Mouse (Mus musculus): ENCODE measurements around the gene Nacc2. TPM values are rescaled to one million over a fixed set of nuclear protein-coding genes. Genes with fewer than 3 reads are reported as not detected.

Nacc2 gene
- polyA plus RNA-seq, 1 experiment from 2014 or later = 6.5 TPM

DNA sequence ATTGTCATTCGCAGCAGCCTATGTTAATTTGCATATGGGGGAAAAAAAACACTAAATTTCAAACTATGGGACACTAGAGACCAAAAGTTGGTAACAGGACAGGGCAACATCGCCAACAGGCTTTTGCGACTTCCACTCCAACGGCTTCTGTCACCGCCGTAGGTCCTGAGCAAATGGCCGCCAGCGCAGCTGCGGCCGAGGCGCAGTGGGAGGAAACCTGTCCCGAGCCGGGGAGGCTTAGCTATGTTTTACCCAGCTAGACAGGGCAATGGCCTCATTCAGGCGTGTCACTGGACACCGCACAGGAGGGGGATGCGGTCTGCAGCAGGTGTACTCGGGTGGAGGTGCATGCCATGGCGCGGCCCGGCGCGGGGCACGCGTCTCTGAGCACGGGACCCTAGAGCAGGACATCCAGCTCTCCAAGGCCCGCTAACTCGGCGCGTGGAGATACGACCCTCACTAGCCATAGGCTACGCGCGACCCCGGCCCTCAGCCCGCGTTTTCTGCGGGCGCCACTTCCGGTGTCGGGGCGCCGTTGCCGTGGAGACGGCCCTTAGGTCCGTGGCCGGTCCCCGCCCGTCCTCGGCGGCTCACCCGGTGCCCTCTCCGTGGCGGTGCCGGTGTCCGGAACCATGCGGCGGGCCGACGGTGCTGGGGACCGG is 16.7 kb upstream of the Nacc2 start:
- Histone ChIP-seq H3K36me3 (peaks cover 15% of the 10 kb centered on the region), H3K4me1 (replicated peaks) (peaks cover 30% of the 10 kb centered on the region), H3K9ac (peak overlapping the region; percentile 87), H3K4me3 (peak overlapping the region; percentile 81), H3K9me3 (replicated peaks) (no peaks in the 10 kb centered on the region), H3K27ac (ENCODE audit: poor library complexity, severe bottlenecking) (peak overlapping the region; percentile 92), H3K27me3 (replicated peaks) (no peaks in the 10 kb centered on the region), H3K4me2 (peak overlapping the region; percentile 75)
- WGBS = under 1% methylated on average over 57 of the region's 60 CpGs
- ATAC-seq (ENCODE audit: insufficient number of reproducible peaks, low FRiP score) = peak; percentile 78

DNA sequence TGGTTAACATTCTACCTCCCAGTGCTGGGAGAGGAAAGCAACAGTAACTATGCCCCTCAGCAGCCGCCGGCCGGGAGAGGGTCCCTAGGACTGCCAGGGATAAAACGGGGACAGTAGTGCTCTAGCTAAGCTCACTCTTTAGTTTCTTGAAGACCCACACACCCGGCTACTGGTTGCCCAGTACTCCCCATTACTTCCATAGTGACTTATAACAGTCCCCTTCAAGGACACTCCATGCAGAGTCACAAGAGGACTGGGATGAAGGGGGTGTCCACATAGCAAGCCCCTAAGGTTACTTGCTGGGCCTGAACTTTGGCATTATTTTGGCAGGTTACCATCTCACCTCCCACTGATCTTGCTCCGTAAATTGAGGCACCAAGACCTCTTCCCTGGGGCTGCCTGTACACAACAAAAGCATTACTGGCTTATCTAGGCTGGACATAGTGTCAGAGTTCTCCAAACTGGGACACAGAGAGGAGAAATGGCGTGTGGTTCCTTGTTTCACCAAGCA is 16.1 kb upstream of the Nacc2 start:
- no peak for ATAC-seq (ENCODE audit: insufficient number of reproducible peaks, low FRiP score)
- H3K4me1 ChIP-seq (replicated peaks) = peaks cover 30% of the 10 kb centered on the region
- 53% methylated on average over 7 of the region's 7 CpGs for WGBS
- H3K36me3 ChIP-seq = peaks cover 15% of the 10 kb centered on the region
- peak overlapping the region; percentile 92; the same call in 1 of the 2 replicates for H3K27ac ChIP-seq (ENCODE audit: poor library complexity, severe bottlenecking)
- no peaks in the 10 kb centered on the region for H3K27me3 ChIP-seq (replicated peaks)
- H3K4me2 ChIP-seq = peak overlapping the region; percentile 75
- peak overlapping the region; percentile 87 for H3K9ac ChIP-seq
- H3K4me3 ChIP-seq = peak overlapping the region; percentile 81
- H3K9me3 ChIP-seq (replicated peaks) = no peaks in the 10 kb centered on the region

DNA sequence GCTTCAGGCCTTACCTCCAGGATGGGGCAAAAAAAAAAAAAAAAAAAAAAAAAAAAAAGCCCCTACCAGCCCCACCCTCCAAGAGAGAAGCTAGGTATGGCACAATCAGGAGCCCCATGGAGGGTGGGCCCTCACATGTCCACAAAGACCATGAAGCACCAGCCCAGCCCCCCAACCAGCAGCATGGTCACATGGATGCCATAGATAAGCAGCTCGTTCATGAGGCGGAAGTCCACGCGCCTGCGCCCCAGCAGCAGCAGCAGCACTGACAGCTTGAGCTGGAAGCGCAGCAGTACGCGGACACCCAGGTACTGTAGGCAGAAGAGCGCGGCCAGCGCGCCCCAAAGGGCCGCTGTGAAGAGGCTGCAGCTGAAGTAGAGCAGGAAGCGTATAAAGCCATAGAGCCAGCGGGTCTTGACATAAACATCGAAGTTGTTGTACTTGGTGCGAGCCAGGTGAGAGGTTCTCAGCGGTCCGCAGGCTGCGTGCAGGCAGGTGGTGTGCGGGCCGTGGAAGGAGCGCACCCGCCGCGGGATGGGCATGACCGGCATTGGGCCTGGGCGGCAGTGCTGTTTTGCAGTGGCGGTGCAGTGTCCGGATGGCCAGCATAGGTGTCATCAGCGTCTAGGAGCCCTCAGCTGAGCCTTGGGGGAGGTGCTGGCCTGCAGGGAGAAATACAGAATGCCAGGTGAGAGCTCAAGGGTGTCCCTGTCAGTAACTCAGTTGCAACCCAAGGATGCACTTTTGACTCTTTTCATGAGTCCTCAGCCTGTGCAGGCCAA is 15.4 kb upstream of the Nacc2 start:
- peaks cover 35% of the 10 kb centered on the region for H3K4me1 ChIP-seq (replicated peaks)
- H3K27me3 ChIP-seq (replicated peaks) = no peaks in the 10 kb centered on the region
- 55% methylated on average over 31 of the region's 31 CpGs for WGBS
- no peak overlapping the region for H3K27ac ChIP-seq (ENCODE audit: poor library complexity, severe bottlenecking)
- H3K36me3 ChIP-seq = peaks cover 15% of the 10 kb centered on the region
- peak overlapping the region; percentile 75 for H3K4me2 ChIP-seq
- no peaks in the 10 kb centered on the region for H3K9me3 ChIP-seq (replicated peaks)
- 0 out of 2 replicates have a peak, but pooled peaks have one; percentile 10 for ATAC-seq (ENCODE audit: insufficient number of reproducible peaks, low FRiP score)
- H3K4me3 ChIP-seq = peak overlapping the region; percentile 81
- peak overlapping the region; percentile 87 for H3K9ac ChIP-seq

DNA sequence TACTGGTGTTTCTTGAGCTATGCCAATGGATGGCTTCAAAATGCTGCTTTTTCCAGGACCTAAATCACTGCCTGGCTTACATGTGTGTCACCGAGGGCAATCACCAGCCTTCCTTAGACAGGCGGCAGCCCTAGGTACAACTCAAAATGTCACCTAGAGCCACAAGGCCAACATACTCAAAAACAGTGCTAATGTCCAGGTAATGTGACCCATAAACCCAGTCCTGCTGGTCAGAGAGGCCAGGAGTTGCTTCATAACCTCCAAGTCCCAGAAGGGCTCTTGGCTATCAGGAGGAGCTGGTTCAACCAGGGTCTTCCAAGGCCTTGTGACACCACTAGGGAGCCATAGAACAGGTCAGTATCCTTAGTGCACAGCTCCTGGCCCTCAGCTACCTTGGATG is 11.6 kb upstream of the Nacc2 start:
- ATAC-seq (ENCODE audit: insufficient number of reproducible peaks, low FRiP score) = no peak
- H3K9ac ChIP-seq = no peak overlapping the region

DNA sequence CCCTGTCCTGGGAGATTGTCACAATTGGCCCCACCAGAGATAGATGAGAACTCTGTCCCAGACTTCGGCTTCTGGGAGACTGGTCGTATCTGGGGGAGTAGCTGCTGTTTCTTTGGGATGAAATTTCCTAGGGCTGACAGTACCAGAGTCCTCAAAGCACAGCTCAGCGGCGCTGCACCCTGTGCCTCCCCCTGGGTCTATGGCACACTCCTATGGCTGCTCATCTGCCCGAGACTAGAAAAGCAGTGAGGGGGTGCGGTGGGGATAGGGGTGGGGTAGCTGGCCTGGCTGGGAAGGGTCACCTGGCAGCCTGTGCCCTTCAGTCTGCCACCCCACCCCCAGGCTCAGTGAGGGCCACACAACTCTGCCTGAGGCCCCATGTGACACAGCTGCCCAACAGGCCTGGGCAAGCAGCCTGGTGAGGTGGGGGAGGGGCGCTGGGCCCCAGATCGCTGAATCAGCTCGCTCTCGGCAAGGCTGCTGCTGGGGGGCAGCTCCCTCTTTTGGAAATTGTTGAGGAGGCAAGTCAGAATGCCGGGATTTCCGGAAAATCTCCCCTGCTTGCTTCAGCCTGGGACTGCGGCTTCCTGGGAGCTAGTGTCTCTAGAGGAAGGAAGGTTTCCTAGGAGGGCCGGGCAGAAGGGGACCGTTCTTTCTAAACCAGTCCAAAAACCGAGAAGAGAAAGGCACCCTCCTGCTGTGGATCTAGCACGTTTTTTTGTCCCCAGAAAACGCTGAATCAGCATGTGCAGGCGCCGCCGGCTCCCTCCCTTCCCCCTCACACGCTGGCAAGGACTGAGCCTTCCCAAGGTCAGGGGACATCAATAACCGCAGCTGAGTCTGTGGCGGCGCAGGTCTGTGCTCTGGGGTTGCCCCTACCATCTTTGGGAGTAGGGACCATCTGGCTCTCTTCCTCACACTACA is 9.9 kb upstream of the Nacc2 start:
- Histone ChIP-seq H3K36me3 (peaks cover 8% of the 10 kb centered on the region), H3K9me3 (replicated peaks) (no peaks in the 10 kb centered on the region), H3K27me3 (replicated peaks) (no peaks in the 10 kb centered on the region), H3K27ac (ENCODE audit: poor library complexity, severe bottlenecking) (peak overlapping the region; percentile 86), H3K9ac (peak overlapping the region; percentile 68), H3K4me2 (peak overlapping the region; percentile 76), H3K4me1 (replicated peaks) (peaks cover 28% of the 10 kb centered on the region), H3K4me3 (peak overlapping the region; percentile 39)
- ATAC-seq (ENCODE audit: insufficient number of reproducible peaks, low FRiP score) = peak; percentile 80
- 4% methylated on average over 25 of the region's 25 CpGs for WGBS

More for the DNA sequence above, 11.6 kb upstream of the Nacc2 start:
- Histone ChIP-seq H3K9me3 (replicated peaks) (no peaks in the 10 kb centered on the region), H3K27ac (ENCODE audit: poor library complexity, severe bottlenecking) (no peak overlapping the region), H3K4me3 (no peak overlapping the region), H3K36me3 (peaks cover 15% of the 10 kb centered on the region), H3K27me3 (replicated peaks) (no peaks in the 10 kb centered on the region), H3K4me2 (no peak overlapping the region), H3K4me1 (replicated peaks) (peaks cover 44% of the 10 kb centered on the region)
- WGBS = 91% methylated on average over 2 of the region's 2 CpGs

DNA sequence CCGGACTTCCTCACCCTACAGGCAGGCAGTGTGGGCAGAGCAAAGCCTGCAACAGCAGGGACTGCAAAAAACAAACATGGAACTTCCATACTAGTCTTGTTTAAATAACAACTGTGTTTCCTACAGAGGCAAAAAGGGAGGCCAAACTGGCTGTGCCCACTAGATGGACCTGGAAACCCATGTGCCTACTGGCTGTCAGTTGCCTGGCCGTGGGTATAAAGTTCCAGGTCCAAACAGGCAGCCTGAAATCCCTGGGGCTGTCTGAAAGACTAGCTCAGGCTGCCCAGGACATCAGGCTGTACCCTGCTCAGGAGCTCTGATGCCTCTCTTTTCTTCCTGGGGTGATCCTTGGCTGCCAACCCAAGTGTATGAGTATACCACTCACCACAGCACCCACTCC is 8.3 kb upstream of the Nacc2 start:
- Histone ChIP-seq H3K4me2 (no peak overlapping the region), H3K27me3 (replicated peaks) (no peaks in the 10 kb centered on the region), H3K4me1 (replicated peaks) (peaks cover 20% of the 10 kb centered on the region), H3K4me3 (no peak overlapping the region), H3K9ac (no peak overlapping the region), H3K9me3 (replicated peaks) (no peaks in the 10 kb centered on the region), H3K36me3 (0 out of 2 replicates have a peak, but pooled peaks cover 3% of the 10 kb centered on the region), H3K27ac (ENCODE audit: poor library complexity, severe bottlenecking) (no peak overlapping the region)
- WGBS = 76% methylated on average over 2 of the region's 2 CpGs
- no peak for ATAC-seq (ENCODE audit: insufficient number of reproducible peaks, low FRiP score)

DNA sequence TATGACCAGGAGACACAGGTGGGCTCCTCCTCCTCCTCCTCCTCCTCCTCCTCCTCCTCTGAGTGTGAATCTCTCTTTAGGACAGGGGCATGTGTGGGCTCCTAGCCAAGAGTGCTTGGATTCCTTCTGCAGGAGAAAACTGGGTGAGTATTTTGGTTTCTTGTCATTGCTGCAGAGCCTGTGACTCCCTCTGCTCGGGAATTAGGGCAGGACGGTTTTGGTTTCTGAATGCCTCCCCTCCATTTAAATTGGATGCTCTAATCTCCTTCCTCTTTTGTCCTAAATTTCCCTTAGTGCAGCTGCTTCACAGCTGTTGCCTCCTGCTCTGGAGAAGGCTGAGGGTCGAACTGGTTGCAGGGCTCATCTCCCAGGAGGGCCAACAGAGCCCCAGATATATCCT is 6.9 kb upstream of the Nacc2 start:
- Histone ChIP-seq H3K4me1 (replicated peaks) (peaks cover 20% of the 10 kb centered on the region), H3K4me2 (no peak overlapping the region), H3K4me3 (no peak overlapping the region), H3K27me3 (replicated peaks) (no peaks in the 10 kb centered on the region), H3K36me3 (no peaks in the 10 kb centered on the region), H3K9ac (no peak overlapping the region), H3K27ac (ENCODE audit: poor library complexity, severe bottlenecking) (no peak overlapping the region), H3K9me3 (replicated peaks) (no peaks in the 10 kb centered on the region)
- 61% methylated on average over 3 of the region's 3 CpGs for WGBS
- ATAC-seq (ENCODE audit: insufficient number of reproducible peaks, low FRiP score) = no peak

DNA sequence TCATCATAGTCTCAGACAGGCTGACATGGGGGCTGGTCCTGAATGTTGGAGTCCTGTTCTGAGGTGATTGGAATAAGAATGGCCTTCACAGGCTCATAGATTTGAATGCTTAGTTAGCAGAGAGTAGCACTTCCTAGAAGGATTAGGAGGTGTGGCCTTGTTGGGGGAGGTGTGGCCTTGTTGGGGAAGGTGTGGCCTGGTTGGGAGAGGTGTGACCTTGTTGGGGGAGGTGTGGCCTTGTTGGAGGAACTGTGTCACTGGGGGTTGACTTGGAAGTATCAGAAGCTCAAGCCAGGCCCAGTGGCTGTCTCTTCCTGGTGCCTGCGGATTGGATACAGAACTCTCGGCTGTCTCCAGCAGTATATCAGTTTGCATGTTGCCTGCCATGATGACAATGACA is 6.3 kb upstream of the Nacc2 start:
- H3K27me3 ChIP-seq (replicated peaks) = no peaks in the 10 kb centered on the region
- H3K9me3 ChIP-seq (replicated peaks) = no peaks in the 10 kb centered on the region
- no peak overlapping the region for H3K4me2 ChIP-seq
- no peak overlapping the region for H3K4me3 ChIP-seq
- H3K9ac ChIP-seq = no peak overlapping the region
- H3K4me1 ChIP-seq (replicated peaks) = peaks cover 20% of the 10 kb centered on the region
- no peak overlapping the region for H3K27ac ChIP-seq (ENCODE audit: poor library complexity, severe bottlenecking)
- 83% methylated on average over 2 of the region's 2 CpGs for WGBS
- no peak for ATAC-seq (ENCODE audit: insufficient number of reproducible peaks, low FRiP score)
- no peaks in the 10 kb centered on the region for H3K36me3 ChIP-seq

DNA sequence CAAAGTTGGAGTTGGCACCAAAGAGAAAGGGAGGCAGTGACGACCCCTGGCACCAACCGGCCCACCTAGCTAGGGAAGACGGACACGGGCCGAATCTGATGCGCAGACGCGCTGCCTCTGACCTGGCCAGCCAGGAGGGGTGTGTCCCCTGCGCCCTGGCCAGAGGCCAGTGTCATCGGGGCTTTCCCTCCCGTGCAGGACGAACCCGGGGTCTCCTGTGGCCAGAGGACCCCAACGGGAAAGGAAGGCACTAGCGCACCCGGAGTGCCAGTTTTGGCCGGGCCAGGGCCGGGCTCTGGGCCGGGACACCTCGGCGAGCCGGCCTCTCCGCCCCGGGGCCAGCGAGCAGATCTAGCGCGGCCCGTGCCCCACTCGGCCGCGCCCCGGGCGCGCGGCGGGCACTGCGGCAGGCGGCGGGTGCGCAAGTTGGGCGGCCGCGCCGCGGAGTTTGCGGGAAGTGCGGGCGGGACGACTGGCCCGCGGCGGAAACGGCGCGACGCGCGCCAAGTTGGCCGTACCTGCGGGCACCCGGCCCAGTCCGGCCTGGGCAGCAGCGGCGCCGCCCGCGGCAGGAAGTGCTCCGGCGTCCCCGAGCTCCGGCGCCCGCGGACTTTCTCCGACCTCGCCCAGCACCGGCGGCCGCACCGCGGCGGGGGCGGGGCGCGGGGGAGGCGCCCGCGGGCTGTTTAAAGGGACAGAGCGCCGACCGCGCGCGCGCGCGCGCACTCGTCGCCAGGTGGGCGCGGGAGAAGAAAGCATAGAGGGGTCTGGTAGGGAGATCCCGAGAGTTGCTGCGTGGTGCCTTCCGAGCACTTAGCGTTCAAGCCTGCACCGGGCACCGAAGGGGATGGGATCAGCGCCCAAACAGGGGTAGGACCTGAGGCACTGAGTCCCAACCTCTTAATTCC is 595 bp downstream of the Nacc2 start:
- Histone ChIP-seq H3K27ac (ENCODE audit: poor library complexity, severe bottlenecking) (no peak overlapping the region), H3K9me3 (replicated peaks) (no peaks in the 10 kb centered on the region), H3K4me1 (replicated peaks) (peaks cover 40% of the 10 kb centered on the region), H3K27me3 (replicated peaks) (peaks cover 23% of the 10 kb centered on the region), H3K9ac (peak overlapping the region; percentile 85), H3K36me3 (no peaks in the 10 kb centered on the region), H3K4me3 (peak overlapping the region; percentile 71), H3K4me2 (peak overlapping the region; percentile 95)
- WGBS = 2% methylated on average over 107 of the region's 109 CpGs
- peak; percentile 64 for ATAC-seq (ENCODE audit: insufficient number of reproducible peaks, low FRiP score)

DNA sequence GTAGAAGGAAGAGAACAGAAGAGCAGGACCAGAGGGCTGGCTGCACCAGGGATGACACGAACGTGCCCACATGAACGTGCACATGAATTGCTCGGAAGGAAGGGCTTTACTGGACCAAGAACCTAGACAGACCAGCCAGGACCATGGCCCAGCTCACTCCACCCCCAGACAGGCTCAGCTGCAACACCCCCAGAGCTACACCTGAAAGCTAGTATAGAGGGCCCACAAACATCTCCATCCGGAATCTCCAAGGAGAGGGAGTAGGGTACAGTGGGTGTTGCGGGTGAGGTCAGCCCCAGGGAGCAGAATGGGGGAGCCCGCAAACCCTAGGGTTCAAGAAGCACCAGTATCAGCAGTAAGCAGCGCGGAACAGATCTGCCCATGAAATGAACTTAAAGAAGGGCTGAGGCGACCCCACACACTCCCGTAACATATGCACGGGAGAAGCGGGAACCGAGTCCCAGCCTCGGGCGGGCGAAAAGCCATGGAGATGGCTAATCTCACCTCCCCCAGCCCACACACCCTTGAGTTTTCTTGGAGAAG is 1.4 kb downstream of the Nacc2 start:
- H3K36me3 ChIP-seq = no peaks in the 10 kb centered on the region
- no peaks in the 10 kb centered on the region for H3K9me3 ChIP-seq (replicated peaks)
- peak overlapping the region; percentile 71 for H3K4me3 ChIP-seq
- peaks cover 23% of the 10 kb centered on the region for H3K27me3 ChIP-seq (replicated peaks)
- H3K4me1 ChIP-seq (replicated peaks) = peaks cover 48% of the 10 kb centered on the region
- H3K9ac ChIP-seq = peak overlapping the region; percentile 85
- ATAC-seq (ENCODE audit: insufficient number of reproducible peaks, low FRiP score) = no peak
- H3K4me2 ChIP-seq = peak overlapping the region; percentile 95
- 25% methylated on average over 17 of the region's 17 CpGs for WGBS
- no peak overlapping the region for H3K27ac ChIP-seq (ENCODE audit: poor library complexity, severe bottlenecking)

All from heart, embryonic 12.5 days (tissue).